Mouse (Mus musculus) embryo, embryonic 10.5 days (tissue): ENCODE measurements at regions not wholly inside any gene's neighbourhood (a gene's known extent, or its start where the extent isn't known, plus 50 kb on each side); places are given as distances from the start of the nearest gene placed in this dataset.
"Not testable (repeated sequence)": the region's sequence is repeated elsewhere in the genome, so short reads cannot be mapped to it uniquely, and the experiment has no call there.

Experiments
- DNase-seq: peaks from one replicate; pipeline ENCODE4 v3.0.0-alpha.2; 2015; ENCODE audit warnings: low spot score

- DNase-seq, result peak; percentile 23
These were observed 74.9 kb upstream of the 1110032F04Rik start for GRCm38 (mm10) chr3:68794380-68795014.

GRCm38 (mm10) chr3:68795641-68796040 lies 73.7 kb upstream of the 1110032F04Rik start:
- DNase-seq, result no peak

- not testable (repeated sequence) for DNase-seq
These were observed 71.0 kb upstream of the 1110032F04Rik start for GRCm38 (mm10) chr3:68798408-68798807.

- DNase-seq, result no peak
These were observed 60.5 kb upstream of the 1110032F04Rik start for GRCm38 (mm10) chr3:68808866-68809265.

GRCm38 (mm10) chr3:68813461-68813860 lies 55.9 kb upstream of the 1110032F04Rik start:
- no peak for DNase-seq

- DNase-seq, result no peak
These were observed 55.2 kb upstream of the 1110032F04Rik start for GRCm38 (mm10) chr3:68814011-68814690.

GRCm38 (mm10) chr3:68815621-68816020 lies 53.8 kb upstream of the 1110032F04Rik start:
- no peak for DNase-seq

- no peak for DNase-seq
These were observed 52.1 kb upstream of the 1110032F04Rik start for GRCm38 (mm10) chr3:68817321-68817720.
